Mouse (Mus musculus) CD8-positive naive resting alpha-beta T cell, adult 2 months (primary cell): ENCODE measurements around the gene Cldn20.

Experiments
- DNase-seq, 2 experiments: peaks; one replicate each; pipeline ENCODE4 v3.0.0; 2022; ENCODE audit warnings: low read depth in 2 of 2, low spot score in 2 of 2

Gene Cldn20

GRCm38 (mm10) chr17:3527841-3528471 lies 4.4 kb upstream of the Cldn20 start:
- DNase-seq = no peak

GRCm38 (mm10) chr17:3529523-3529922 lies 2.8 kb upstream of the Cldn20 start:
- no peak for DNase-seq

GRCm38 (mm10) chr17:3530549-3530948 lies 1.8 kb upstream of the Cldn20 start:
- DNase-seq = no peak

GRCm38 (mm10) chr17:3531641-3532040 lies 713 bp upstream of the Cldn20 start:
- no peak for DNase-seq

DNA sequence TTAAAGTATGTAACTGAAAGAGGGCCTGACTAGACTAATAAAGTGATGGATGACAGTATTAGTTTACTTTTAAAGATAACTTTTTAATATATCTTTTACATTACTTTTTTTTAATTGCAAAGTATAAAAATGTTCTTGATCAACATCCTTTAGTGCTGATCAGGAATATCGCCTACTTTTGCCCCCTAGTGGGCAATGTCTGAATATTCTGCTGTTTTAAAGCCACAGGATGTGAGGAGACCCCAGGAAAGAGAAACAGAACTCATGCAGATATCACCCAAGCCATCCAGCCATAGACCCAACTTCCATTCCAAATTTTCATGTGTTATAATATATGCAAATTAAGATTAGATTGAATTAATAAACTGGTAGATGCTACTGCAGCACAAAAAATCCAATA lies 1.1 kb downstream of the Cldn20 start:
- DNase-seq = no peak

GRCm38 (mm10) chr17:3540304-3540703 lies 8.0 kb downstream of the Cldn20 start:
- DNase-seq = no peak

- no peak for DNase-seq
Measured at GRCm38 (mm10) chr17:3541033-3541432, 8.7 kb downstream of the Cldn20 start.

DNA sequence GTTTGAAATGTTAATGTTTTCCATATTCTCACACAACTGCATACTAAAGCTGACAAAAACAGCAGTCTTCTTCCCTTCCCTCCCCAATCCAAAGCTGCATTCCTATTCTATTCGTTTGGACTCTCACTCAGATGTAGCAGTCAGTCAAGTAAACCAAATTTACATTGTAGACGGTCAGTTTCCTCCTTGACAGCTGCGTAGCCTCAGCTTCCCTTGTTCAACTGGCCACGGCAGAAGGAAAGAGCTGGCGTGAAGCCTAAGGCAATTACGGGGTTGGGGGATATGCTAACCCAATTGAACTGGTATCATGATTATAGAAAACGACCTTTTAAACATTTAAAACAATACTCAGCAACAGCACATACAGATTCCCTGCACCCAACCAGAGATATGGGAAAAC lies 15.4 kb downstream of the Cldn20 start:
- DNase-seq = no peak

GRCm38 (mm10) chr17:3556251-3556650 lies 23.9 kb downstream of the Cldn20 start:
- DNase-seq = no peak

DNA sequence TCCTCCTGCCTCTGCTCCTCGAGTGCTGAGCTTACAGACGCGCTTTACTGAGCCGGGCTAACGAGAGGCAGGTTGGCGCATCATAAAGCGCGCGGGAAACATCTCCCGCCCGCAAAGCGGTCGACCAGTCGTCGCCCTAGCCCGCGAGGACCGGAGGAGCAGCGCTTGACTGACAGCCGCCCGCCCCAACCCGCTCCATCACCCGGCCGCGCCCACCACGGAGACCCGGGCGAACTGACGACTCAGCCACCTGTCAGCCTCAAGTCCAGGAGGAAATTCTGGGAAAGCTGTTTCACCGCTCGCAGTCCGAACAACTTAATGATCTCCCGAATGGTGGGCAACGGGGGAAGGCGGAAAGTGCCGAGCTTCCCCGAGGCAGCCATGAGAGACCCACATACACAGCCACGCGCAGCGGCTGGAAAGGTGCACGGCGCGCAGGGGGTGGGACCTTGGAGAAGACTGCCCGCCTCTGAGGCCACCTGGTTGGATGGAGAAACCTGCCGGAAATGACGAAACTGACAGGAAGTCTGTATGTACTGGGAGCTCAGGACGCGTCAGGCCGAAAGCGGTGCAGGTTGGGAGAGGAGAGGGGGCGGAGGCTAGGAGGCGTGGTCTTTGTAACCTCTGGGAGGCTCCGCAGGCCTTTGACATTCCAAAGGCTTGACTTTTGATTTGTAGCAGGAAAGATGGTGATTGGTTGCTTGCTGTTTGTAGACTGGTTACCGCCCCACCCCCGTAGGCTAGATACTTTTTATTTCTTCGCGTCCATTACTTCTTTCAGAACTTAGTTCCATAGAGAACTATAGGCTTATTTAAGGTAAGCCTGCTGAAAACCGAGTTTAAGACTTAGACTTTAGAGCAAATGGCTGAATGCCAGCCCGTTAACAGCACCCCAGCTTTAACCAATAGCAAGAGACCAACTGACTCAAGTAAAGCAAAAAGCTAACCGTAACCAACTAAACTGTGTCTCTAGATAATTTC lies 25.3 kb downstream of the Cldn20 start, which contains the start of gene Tfb1m:
Tfb1m (minus strand) TSS at position 451 of the 981 bp plus-strand sequence.
- DNase-seq = peak; percentile 92 to 96

- DNase-seq = no peak
Measured at GRCm38 (mm10) chr17:3558356-3558870, 26.1 kb downstream of the Cldn20 start.

- peak in 1 of 2 experiments; percentile 13 for DNase-seq
Measured at GRCm38 (mm10) chr17:3560534-3560933, 28.2 kb downstream of the Cldn20 start.

- peak; percentile 9 to 25 for DNase-seq
Measured at GRCm38 (mm10) chr17:3562405-3562804, 30.1 kb downstream of the Cldn20 start.

DNA sequence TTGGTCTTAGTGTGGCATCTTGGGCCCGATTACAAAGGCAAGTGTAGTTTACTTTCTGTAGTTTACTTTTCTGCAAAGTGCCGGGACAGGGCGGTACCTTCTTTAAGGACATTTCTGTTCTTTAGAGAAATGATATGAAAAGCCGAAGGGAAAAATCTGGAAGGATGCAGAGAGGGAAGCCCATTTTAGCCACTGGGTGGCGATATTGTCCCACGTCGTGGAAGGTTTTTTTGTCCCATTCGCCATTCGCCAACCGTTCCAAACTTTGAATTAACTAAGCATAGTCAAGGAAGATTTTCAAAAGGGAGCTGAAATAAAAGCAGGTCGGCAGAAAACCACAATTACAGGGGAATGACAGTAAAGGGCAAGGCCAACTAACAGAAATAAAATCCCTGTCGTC lies 38.5 kb downstream of the Cldn20 start:
- DNase-seq = peak in 1 of 2 experiments; percentile 7
